Mouse (Mus musculus): ENCODE measurements around the gene Adprhl1. TPM values are rescaled to one million over a fixed set of nuclear protein-coding genes. Genes with fewer than 3 reads are reported as not detected.
A peak's percentile ranks its signal among the peaks of the same experiment; 100 is the strongest.

The Adprhl1 gene
- polyA plus RNA-seq, 1 experiment from 2014 or later, result not detected

DNA sequence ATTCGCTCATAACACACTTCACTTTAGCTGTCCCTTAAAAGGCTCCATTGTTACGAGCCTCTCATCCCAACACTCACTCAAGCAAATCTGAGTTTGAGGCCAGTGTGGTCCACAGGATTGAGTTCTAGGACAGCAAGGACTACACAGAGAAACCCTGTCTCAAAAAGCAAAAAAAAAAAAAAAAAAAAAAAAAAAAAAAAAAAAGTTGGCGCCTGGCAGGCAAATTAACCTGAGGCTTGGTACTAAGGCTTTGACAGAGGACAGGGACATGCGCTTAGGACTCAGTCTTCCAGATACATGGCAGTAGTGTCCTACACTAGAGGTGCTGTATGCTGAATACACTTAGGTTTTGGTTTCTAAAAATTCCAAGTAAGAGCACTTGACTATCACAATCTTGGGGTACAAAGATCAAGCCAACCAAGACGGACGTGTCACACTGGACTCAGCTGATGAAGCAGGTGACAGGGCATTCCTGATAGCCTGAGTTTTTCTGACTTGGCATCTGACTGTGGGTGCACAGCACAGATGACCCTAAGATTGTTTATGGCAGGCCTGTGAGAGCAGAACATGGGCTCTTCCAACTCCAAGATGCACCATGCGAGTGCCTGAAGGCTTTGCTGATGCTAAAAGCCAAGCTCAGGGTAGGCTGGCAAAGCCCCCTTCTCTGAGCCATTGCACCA, 76.6 kb downstream of the Adprhl1 start:
- ATAC-seq (ENCODE audit: insufficient number of reproducible peaks, low FRiP score, low TSS enrichment, low read depth) (no peak), DNase-seq (ENCODE audit: low spot score) (no peak)
- Histone ChIP-seq H3K27me3 (ENCODE audit: control insufficient read depth, insufficient read depth, low read length) (no peaks in the 10 kb centered on the region), H3K9ac (ENCODE audit: low read length) (no peak overlapping the region), H3K4me1 (ENCODE audit: control insufficient read depth, insufficient read depth, low read length) (no peaks in the 10 kb centered on the region), H3K9me3 (ENCODE audit: control insufficient read depth, low read length) (no peaks in the 10 kb centered on the region), H3K36me3 (ENCODE audit: control insufficient read depth, insufficient read depth, low read length) (peaks cover 29% of the 10 kb centered on the region), H3K4me3 (ENCODE audit: low read depth, low read length) (no peak overlapping the region), H3K27ac (replicated peaks; ENCODE audit: low read depth, low read length) (no peak overlapping the region), H3K4me2 (ENCODE audit: low read depth, severe bottlenecking) (no peak overlapping the region)
- WGBS, result 91% methylated on average over 7 of the region's 7 CpGs

DNA sequence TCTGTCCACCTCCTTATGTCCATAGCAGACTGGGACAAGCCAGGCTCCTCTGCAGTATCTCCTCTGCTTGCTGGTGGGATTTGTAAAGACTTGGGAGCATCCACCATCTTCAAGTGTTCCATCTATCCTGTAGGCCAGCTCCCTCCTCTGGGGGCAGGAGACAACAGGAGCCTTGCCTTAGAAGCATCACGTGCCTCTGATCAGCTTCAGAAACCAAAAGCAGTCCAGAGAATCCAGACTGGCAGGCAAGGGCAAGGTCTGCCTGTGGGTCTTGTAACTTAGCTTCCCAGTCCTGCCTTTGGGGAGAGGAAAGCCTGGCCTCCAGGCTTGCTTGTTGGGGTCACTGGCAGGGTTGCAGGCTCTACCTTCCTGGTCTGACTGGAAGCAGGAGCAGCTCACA, 78.3 kb downstream of the Adprhl1 start:
- no peak overlapping the region for H3K9ac ChIP-seq (ENCODE audit: low read length)
- ATAC-seq (ENCODE audit: insufficient number of reproducible peaks, low FRiP score, low TSS enrichment, low read depth) (no peak), DNase-seq (ENCODE audit: low spot score) (no peak)
- no peak overlapping the region for H3K4me3 ChIP-seq (ENCODE audit: low read depth, low read length)
- H3K4me1 ChIP-seq (ENCODE audit: control insufficient read depth, insufficient read depth, low read length), result no peaks in the 10 kb centered on the region
- H3K9me3 ChIP-seq (ENCODE audit: control insufficient read depth, low read length), result no peaks in the 10 kb centered on the region
- H3K4me2 ChIP-seq (ENCODE audit: low read depth, severe bottlenecking), result no peak overlapping the region
- H3K36me3 ChIP-seq (ENCODE audit: control insufficient read depth, insufficient read depth, low read length), result peaks cover 29% of the 10 kb centered on the region
- no peaks in the 10 kb centered on the region for H3K27me3 ChIP-seq (ENCODE audit: control insufficient read depth, insufficient read depth, low read length)
- WGBS, result 96% methylated on average over 1 of the region's 1 CpGs
- no peak overlapping the region for H3K27ac ChIP-seq (replicated peaks; ENCODE audit: low read depth, low read length)

DNA sequence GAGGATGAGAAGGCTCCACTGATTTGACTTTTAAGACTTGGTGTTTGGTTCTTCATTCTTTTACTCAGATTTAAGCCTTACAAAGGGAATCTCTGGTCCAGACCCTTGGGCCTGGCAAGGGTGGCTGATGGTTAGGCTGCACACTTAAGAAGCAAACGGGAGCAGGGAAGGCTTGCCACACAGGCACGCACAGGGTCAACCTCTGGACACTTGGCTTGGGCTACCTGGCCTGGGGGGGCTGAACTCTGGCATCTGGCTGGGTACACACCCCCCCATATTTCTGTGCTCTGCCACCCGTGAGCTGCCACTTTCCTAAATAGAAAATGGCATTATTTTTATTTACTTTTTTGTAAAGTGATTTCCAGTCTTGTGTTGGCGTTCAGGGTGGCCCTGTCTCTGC, 79.2 kb downstream of the Adprhl1 start:
- H3K36me3 ChIP-seq (ENCODE audit: control insufficient read depth, insufficient read depth, low read length), result peaks cover 29% of the 10 kb centered on the region
- no peak overlapping the region for H3K27ac ChIP-seq (replicated peaks; ENCODE audit: low read depth, low read length)
- H3K27me3 ChIP-seq (ENCODE audit: control insufficient read depth, insufficient read depth, low read length), result no peaks in the 10 kb centered on the region
- no peak overlapping the region for H3K9ac ChIP-seq (ENCODE audit: low read length)
- no peaks in the 10 kb centered on the region for H3K9me3 ChIP-seq (ENCODE audit: control insufficient read depth, low read length)
- WGBS, result 91% methylated on average over 4 of the region's 4 CpGs
- ATAC-seq (ENCODE audit: insufficient number of reproducible peaks, low FRiP score, low TSS enrichment, low read depth), result no peak
- DNase-seq (ENCODE audit: low spot score), result no peak
- no peak overlapping the region for H3K4me3 ChIP-seq (ENCODE audit: low read depth, low read length)
- no peaks in the 10 kb centered on the region for H3K4me1 ChIP-seq (ENCODE audit: control insufficient read depth, insufficient read depth, low read length)
- no peak overlapping the region for H3K4me2 ChIP-seq (ENCODE audit: low read depth, severe bottlenecking)

DNA sequence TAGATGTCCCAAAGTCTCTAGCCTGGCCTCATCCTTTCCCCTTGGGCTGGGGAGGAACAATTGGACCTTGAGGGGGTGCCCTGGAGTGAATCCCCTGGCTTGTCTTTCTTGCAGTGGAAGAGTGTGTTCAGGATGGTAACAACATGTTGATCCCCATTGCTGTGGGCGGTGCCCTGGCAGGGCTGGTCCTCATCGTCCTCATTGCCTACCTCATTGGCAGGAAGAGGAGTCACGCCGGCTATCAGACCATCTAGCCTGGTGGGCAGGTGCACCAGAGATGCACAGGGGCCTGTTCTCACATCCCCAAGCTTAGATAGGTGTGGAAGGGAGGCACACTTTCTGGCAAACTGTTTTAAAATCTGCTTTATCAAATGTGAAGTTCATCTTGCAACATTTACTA, 79.7 kb downstream of the Adprhl1 start:
- ATAC-seq (ENCODE audit: insufficient number of reproducible peaks, low FRiP score, low TSS enrichment, low read depth), result no peak
- WGBS, result 89% methylated on average over 4 of the region's 4 CpGs
- Histone ChIP-seq H3K4me1 (ENCODE audit: control insufficient read depth, insufficient read depth, low read length) (no peaks in the 10 kb centered on the region), H3K27ac (replicated peaks; ENCODE audit: low read depth, low read length) (no peak overlapping the region), H3K4me3 (ENCODE audit: low read depth, low read length) (no peak overlapping the region), H3K9ac (ENCODE audit: low read length) (no peak overlapping the region), H3K4me2 (ENCODE audit: low read depth, severe bottlenecking) (no peak overlapping the region), H3K36me3 (ENCODE audit: control insufficient read depth, insufficient read depth, low read length) (peaks cover 29% of the 10 kb centered on the region), H3K9me3 (ENCODE audit: control insufficient read depth, low read length) (no peaks in the 10 kb centered on the region), H3K27me3 (ENCODE audit: control insufficient read depth, insufficient read depth, low read length) (no peaks in the 10 kb centered on the region)
- DNase-seq (ENCODE audit: low spot score), result no peak

MicroRNAs encoded within 50 kb of the gene (microRNA counts, 519-probe panel; counts per million panel counts)
- microRNA mmu-miR-1968, result 1,843 counts per million, percentile 14 among the panel's probes with 10 or more counts

Small RNA genes lying within 50 kb of the gene (microRNA-seq; reads per million reads assigned to microRNA genes)
- 15.6 reads per million, percentile 27 among the genes with 10 or more reads in this experiment for gene Mir1968

Other genes starting within 250 kb of the Adprhl1 start
- gene F7, start 228.1 kb downstream of the Adprhl1 start, polyA plus RNA-seq (2014; fragmentation: Nextera tagmentation; extraction: Ambion mirVana), result not detected in 2 replicates
- gene F10, start 216.9 kb downstream of the Adprhl1 start, polyA plus RNA-seq (2014; fragmentation: Nextera tagmentation; extraction: Ambion mirVana), result 0.67 and 1.1 TPM in 2 replicates
- 0.16 and 0.24 TPM in 2 replicates for gene Proz, start 193.2 kb downstream of the Adprhl1 start, polyA plus RNA-seq (2014; fragmentation: Nextera tagmentation; extraction: Ambion mirVana)
- gene Pcid2, start 148.7 kb downstream of the Adprhl1 start, polyA plus RNA-seq (2014; fragmentation: Nextera tagmentation; extraction: Ambion mirVana), result 55.7 and 57.4 TPM in 2 replicates
- gene Cul4a, start 148.5 kb downstream of the Adprhl1 start, polyA plus RNA-seq (2014; fragmentation: Nextera tagmentation; extraction: Ambion mirVana), result 107 and 108 TPM in 2 replicates
- gene Lamp1, start 95.0 kb downstream of the Adprhl1 start, polyA plus RNA-seq (2014; fragmentation: Nextera tagmentation; extraction: Ambion mirVana), result 214 and 221 TPM in 2 replicates
- 15.7 and 17.7 TPM in 2 replicates for gene Grtp1, start 53.5 kb downstream of the Adprhl1 start, polyA plus RNA-seq (2014; fragmentation: Nextera tagmentation; extraction: Ambion mirVana)
- gene Dcun1d2, start 34.0 kb upstream of the Adprhl1 start, polyA plus RNA-seq (2014; fragmentation: Nextera tagmentation; extraction: Ambion mirVana), result 26.9 and 28.7 TPM in 2 replicates
- 35.9 and 38.6 TPM in 2 replicates for gene Tmco3, start 34.0 kb upstream of the Adprhl1 start, polyA plus RNA-seq (2014; fragmentation: Nextera tagmentation; extraction: Ambion mirVana)
- gene Tfdp1, start 84.6 kb upstream of the Adprhl1 start, polyA plus RNA-seq (2014; fragmentation: Nextera tagmentation; extraction: Ambion mirVana), result 196 and 199 TPM in 2 replicates
- gene Atp4b, start 142.7 kb upstream of the Adprhl1 start, polyA plus RNA-seq (2014; fragmentation: Nextera tagmentation; extraction: Ambion mirVana), result not detected in 2 replicates
- gene Grk1, start 150.9 kb upstream of the Adprhl1 start, polyA plus RNA-seq (2014; fragmentation: Nextera tagmentation; extraction: Ambion mirVana), result 0.03 TPM in 1 of 2 replicates, not detected in the other
- gene Tmem255b, start 181.0 kb upstream of the Adprhl1 start, polyA plus RNA-seq (2014; fragmentation: Nextera tagmentation; extraction: Ambion mirVana), result 0.58 TPM in 1 of 2 replicates, not detected in the other
- 3.2 and 3.6 TPM in 2 replicates for gene Gas6, start 240.3 kb upstream of the Adprhl1 start, polyA plus RNA-seq (2014; fragmentation: Nextera tagmentation; extraction: Ambion mirVana)